Mouse (Mus musculus) heart, postnatal 0 days (tissue): Measurements from ENCODE around the gene Slc47a2. TPM values are rescaled to one million over a fixed set of nuclear protein-coding genes. Genes with fewer than 3 reads are reported as not detected.
A peak's percentile ranks its signal among the peaks of the same experiment; 100 is the strongest.

Experiments used
- ATAC-seq: fragments of 200-750 bp; cut with Nextera tagmentation; 2 replicates; pipeline ENCODE4 v1.8.0; 2017; ENCODE audit warnings: low read depth, moderate number of reproducible peaks, moderate library complexity; ENCODE audit not compliant: insufficient read depth
- DNase-seq: peaks from one replicate; pipeline ENCODE4 v3.0.0-alpha.2; 2016; ENCODE audit warnings: low spot score
- H3K27ac ChIP-seq: fragments of 300-500 bp; sonication (generic); 2 replicates; pipeline ENCODE4 v1.5.1; 2014; ENCODE audit warnings: low read depth, mild to moderate bottlenecking
- H3K27me3 ChIP-seq: fragments of 300-500 bp; sonication (generic); 2 replicates; pipeline ENCODE4 v1.6.1; 2014; ENCODE audit warnings: low read length, mixed read lengths; ENCODE audit not compliant: control insufficient read depth, insufficient read depth
- H3K36me3 ChIP-seq: fragments of 300-500 bp; sonication (generic); replicated peaks from 2 replicates; pipeline ENCODE4 v1.6.1; 2014; ENCODE audit warnings: low read length, mixed read lengths; ENCODE audit not compliant: control insufficient read depth, insufficient read depth
- H3K4me1 ChIP-seq: fragments of 300-500 bp; sonication (generic); 2 replicates; pipeline ENCODE4 v1.6.1; 2014; ENCODE audit warnings: antibody characterized with exemption; ENCODE audit not compliant: control insufficient read depth, insufficient read depth
- H3K4me2 ChIP-seq: fragments of 300-500 bp; sonication (generic); 2 replicates; pipeline ENCODE4 v1.6.1; 2014; ENCODE audit warnings: low read depth, mild to moderate bottlenecking, low read length, moderate library complexity
- H3K4me3 ChIP-seq: fragments of 300-500 bp; sonication (generic); 2 replicates; pipeline ENCODE4 v1.5.1; 2014; ENCODE audit warnings: low read depth, low read length
- H3K9ac ChIP-seq: fragments of 300-500 bp; sonication (generic); replicated peaks from 2 replicates; pipeline ENCODE4 v1.6.1; 2014; ENCODE audit warnings: low read depth, low read length, mixed read lengths
- H3K9me3 ChIP-seq: fragments of 300-500 bp; sonication (generic); replicated peaks from 2 replicates; pipeline ENCODE4 v1.6.1; 2016; ENCODE audit warnings: low read length; ENCODE audit not compliant: control insufficient read depth
- CTCF ChIP-seq: IDR thresholded peaks from 2 replicates; pipeline ENCODE4 v1.5.1; 2016; ENCODE audit warnings: antibody characterized with exemption, control low read depth, low read depth
- EP300 ChIP-seq: IDR thresholded peaks from 2 replicates; pipeline ENCODE4 v1.6.1; 2016; ENCODE audit warnings: antibody characterized with exemption, low read depth
- WGBS: fragments of 180-500 bp; shearing (Covaris S2); extraction: QIAGEN DNeasy Blood & Tissue Kit; methylation state at CpG from one replicate; pipeline ENCODE4 v1.1.7; 2014; 5-methylcytosine and 5-hydroxymethylcytosine counted together
- polyA plus RNA-seq: library from polyadenylated mRNA; unstranded; fragments of >200 nt; fragmentation: Nextera tagmentation; extraction: Ambion mirVana; gene quantifications from 2 replicates; pipeline ENCODE4 v1.2.1, GENCODE M21; 2015
- total RNA-seq: library from RNA; depleted of rRNA; stranded (reverse); fragments of >200 nt; gene quantifications from 2 replicates; pipeline ENCODE4 v1.2.3, GENCODE M21; 2014; ENCODE audit warnings: low replicate concordance

The Slc47a2 gene
- total and polyA plus RNA-seq, 2 experiments from 2014 or later = 0.14 TPM; not detected in 1

- H3K4me3 ChIP-seq = no peak overlapping the region
- H3K36me3 ChIP-seq = peaks cover 8% of the 10 kb centered on the region; the same call in 1 of the 2 replicates
- TF ChIP-seq EP300 (no peak), CTCF (no peak)
- DNase-seq (no peak), ATAC-seq (no peak)
- no peak overlapping the region for H3K9ac ChIP-seq
- no peak overlapping the region for H3K4me2 ChIP-seq
- H3K27me3 ChIP-seq = peaks cover 22% of the 10 kb centered on the region
- no peaks in the 10 kb centered on the region for H3K9me3 ChIP-seq
- 74% methylated on average over 4 of the region's 4 CpGs for WGBS
- H3K27ac ChIP-seq = no peak overlapping the region
- no peaks in the 10 kb centered on the region for H3K4me1 ChIP-seq
These were observed 1.4 kb downstream of the Slc47a2 start for GRCm38 (mm10) chr11:61341233-61341632.

- Histone ChIP-seq H3K9me3 (no peaks in the 10 kb centered on the region), H3K27me3 (peaks cover 22% of the 10 kb centered on the region), H3K4me2 (no peak overlapping the region), H3K27ac (no peak overlapping the region), H3K9ac (no peak overlapping the region), H3K36me3 (peaks cover 8% of the 10 kb centered on the region; the same call in 1 of the 2 replicates), H3K4me1 (no peaks in the 10 kb centered on the region), H3K4me3 (no peak overlapping the region)
- WGBS = 80% methylated on average over 4 of the region's 4 CpGs
- ATAC-seq (no peak), DNase-seq (no peak)
- no peak for TF ChIP-seq CTCF
- no peak for TF ChIP-seq EP300
These were observed 2.3 kb downstream of the Slc47a2 start for GRCm38 (mm10) chr11:61340374-61340773.

GRCm38 (mm10) chr11:61337586-61337985 lies 5.1 kb downstream of the Slc47a2 start:
- no peak overlapping the region for H3K4me3 ChIP-seq
- DNase-seq = peak; percentile 41
- H3K9ac ChIP-seq = no peak overlapping the region
- no peaks in the 10 kb centered on the region for H3K9me3 ChIP-seq
- H3K4me2 ChIP-seq = no peak overlapping the region
- peak; percentile 50 for TF ChIP-seq CTCF
- no peak for TF ChIP-seq EP300
- no peak overlapping the region for H3K27ac ChIP-seq
- no peaks in the 10 kb centered on the region for H3K36me3 ChIP-seq
- peaks cover 15% of the 10 kb centered on the region for H3K27me3 ChIP-seq
- no peaks in the 10 kb centered on the region for H3K4me1 ChIP-seq
- 65% methylated on average over 10 of the region's 10 CpGs for WGBS
- no peak for ATAC-seq

GRCm38 (mm10) chr11:61320904-61321687 lies 21.6 kb downstream of the Slc47a2 start:
- H3K4me2 ChIP-seq = no peak overlapping the region
- 27% methylated on average over 10 of the region's 10 CpGs for WGBS
- H3K9me3 ChIP-seq = no peaks in the 10 kb centered on the region
- H3K4me3 ChIP-seq = no peak overlapping the region
- no peak for TF ChIP-seq CTCF
- TF ChIP-seq EP300 = no peak
- H3K27ac ChIP-seq = peak overlapping the region; percentile 64
- ATAC-seq (no peak), DNase-seq (no peak)
- H3K27me3 ChIP-seq = no peaks in the 10 kb centered on the region
- no peak overlapping the region for H3K9ac ChIP-seq
- no peaks in the 10 kb centered on the region for H3K36me3 ChIP-seq
- 0 out of 2 replicates have a peak, but pooled peaks cover 11% of the 10 kb centered on the region for H3K4me1 ChIP-seq

GRCm38 (mm10) chr11:61319923-61320567 lies 22.6 kb downstream of the Slc47a2 start:
- Histone ChIP-seq H3K4me1 (0 out of 2 replicates have a peak, but pooled peaks cover 11% of the 10 kb centered on the region), H3K9me3 (no peaks in the 10 kb centered on the region), H3K9ac (no peak overlapping the region), H3K4me2 (peak overlapping the region; percentile 13), H3K27me3 (no peaks in the 10 kb centered on the region), H3K4me3 (no peak overlapping the region), H3K27ac (peak overlapping the region; percentile 63), H3K36me3 (no peaks in the 10 kb centered on the region)
- WGBS = 39% methylated on average over 3 of the region's 3 CpGs
- DNase-seq (peak; percentile 45), ATAC-seq (peak; percentile 36)
- TF ChIP-seq EP300 (no peak), CTCF (no peak)
